Mouse (Mus musculus) bone marrow, adult 2 months (tissue): Measurements from ENCODE around the gene Fcna. TPM values are rescaled to one million over a fixed set of nuclear protein-coding genes. Genes with fewer than 3 reads are reported as not detected.

ENCODE experiments used
- H3K27ac ChIP-seq: fragments of 200-500 bp; 2 replicates; pipeline ENCODE4 v1.5.1; 2012; ENCODE audit warnings: low read depth, mild to moderate bottlenecking, control low read depth, inconsistent platforms, low read length; ENCODE audit not compliant: control insufficient read depth, poor library complexity, insufficient read depth
- H3K4me1 ChIP-seq: fragments of 200-500 bp; 2 replicates; pipeline ENCODE4 v1.6.1; 2011; ENCODE audit warnings: low read length; ENCODE audit not compliant: control insufficient read depth, insufficient read depth
- H3K4me3 ChIP-seq: fragments of 200-500 bp; replicated peaks from 2 replicates; pipeline ENCODE3; 2011; ENCODE audit warnings: mild to moderate bottlenecking, low read depth, low read length, control low read depth; ENCODE audit not compliant: control insufficient read depth
- CTCF ChIP-seq: fragments of 200-500 bp; IDR thresholded peaks from 2 replicates; pipeline ENCODE4 v1.5.1; 2011; ENCODE audit warnings: low read length, control low read depth; ENCODE audit not compliant: control insufficient read depth, insufficient read depth
- POLR2A ChIP-seq: fragments of 200-500 bp; IDR thresholded peaks from 2 replicates; pipeline ENCODE4 v1.6.1; 2011; ENCODE audit warnings: low read depth, mild to moderate bottlenecking, control low read depth, low read length, borderline replicate concordance; ENCODE audit not compliant: control insufficient read depth
- WGBS: fragments of 180-500 bp; shearing (Covaris S2); methylation state at CpG from one replicate; pipeline ENCODE4 v1.1.7; 2018; 5-methylcytosine and 5-hydroxymethylcytosine counted together
- polyA plus RNA-seq: library from polyadenylated mRNA; stranded (reverse); fragments of >200 nt; gene quantifications from 2 replicates; pipeline ENCODE4 v1.2.4, GENCODE M21; 2011; ENCODE audit warnings: low replicate concordance; ENCODE audit not compliant: missing spikeins, insufficient read depth, insufficient read length

Fcna gene
- polyA plus RNA-seq, result 14.7 and 28.0 TPM in 2 replicates

DNA sequence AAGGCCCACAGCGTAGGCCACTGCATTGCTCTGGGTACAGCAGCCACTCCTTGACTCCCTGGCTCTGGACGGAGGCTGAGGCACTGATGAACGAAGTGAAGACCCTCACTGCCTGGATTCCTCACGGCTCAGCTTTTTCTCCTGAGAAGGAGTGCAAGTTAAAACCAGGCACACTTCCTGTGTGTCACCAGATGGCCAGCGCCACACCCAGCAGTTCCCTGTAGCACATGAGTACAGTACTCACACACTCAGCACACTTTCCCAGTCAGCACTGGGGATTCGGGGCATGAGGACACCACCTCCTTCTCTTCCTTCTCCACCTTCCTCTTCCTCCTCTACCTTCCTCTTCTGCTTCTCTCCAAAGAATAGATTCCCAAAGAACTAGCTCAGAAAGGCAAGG, at the start of gene Fcna:
TSS of gene Fcna (minus strand) at position 220 of the 400 bp plus-strand sequence.
- Histone ChIP-seq H3K4me3 (no peak within 1 kb of the TSS), H3K27ac (no peak within 1 kb of the TSS), H3K4me1 (no peaks in the 10 kb centered on the region)
- TF ChIP-seq POLR2A, result no peak
- no peak for TF ChIP-seq CTCF
- 57% methylated on average over 6 of the region's 6 CpGs for WGBS

DNA sequence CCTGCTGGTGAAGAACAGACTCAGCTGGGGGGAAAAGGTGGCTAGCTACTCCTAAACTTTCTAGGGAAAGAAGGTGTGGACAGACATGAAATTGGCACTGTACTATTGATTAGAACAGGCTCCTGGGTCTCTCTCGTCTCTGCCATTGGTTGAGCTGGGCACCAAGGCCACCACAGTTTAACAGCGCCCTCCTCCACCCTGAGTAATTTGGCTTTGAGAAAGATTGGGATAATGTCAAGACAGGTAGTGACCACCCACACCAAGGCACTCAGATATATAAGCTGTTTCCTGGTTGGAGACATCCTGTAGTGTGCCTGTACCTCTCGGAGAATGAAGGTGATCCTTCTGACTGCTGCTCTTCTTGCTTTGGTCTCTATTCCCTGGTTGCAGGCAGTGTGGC, 48.7 kb upstream of the Fcna start, which contains the start of gene Lcn6:
TSS of gene Lcn6 (plus strand) at position 301 of the 400 bp plus-strand sequence.
- no peak within 1 kb of the TSS for H3K4me3 ChIP-seq
- 85% methylated on average over 3 of the region's 3 CpGs for WGBS
- no peaks in the 10 kb centered on the region for H3K4me1 ChIP-seq
- no peak within 1 kb of the TSS for H3K27ac ChIP-seq
- TF ChIP-seq POLR2A (no peak), CTCF (no peak)

DNA sequence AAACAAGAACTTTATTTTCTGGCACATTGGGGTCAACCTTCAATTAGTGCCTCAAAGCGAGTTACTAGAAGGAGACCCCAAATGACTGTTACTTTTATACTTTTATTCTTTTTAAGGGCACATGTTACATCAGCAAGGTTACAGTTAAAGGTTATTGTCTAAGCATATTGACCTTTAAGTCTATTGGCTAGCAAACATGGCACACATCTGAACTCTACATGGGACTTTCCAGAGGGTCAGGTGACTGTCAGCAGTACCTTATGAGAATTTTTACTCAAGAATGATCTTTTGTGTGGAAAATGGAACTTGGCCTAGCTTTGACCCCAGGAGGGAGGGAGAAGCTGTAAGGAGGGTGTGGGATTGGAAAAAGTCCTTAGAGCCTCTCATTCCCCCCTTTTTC, 38.7 kb upstream of the Fcna start:
- H3K4me1 ChIP-seq, result no peaks in the 10 kb centered on the region
- no peak for TF ChIP-seq POLR2A
- no peak for TF ChIP-seq CTCF
- H3K4me3 ChIP-seq, result no peak overlapping the region
- H3K27ac ChIP-seq, result no peak overlapping the region
- WGBS, result 62% methylated on average over 1 of the region's 1 CpGs

DNA sequence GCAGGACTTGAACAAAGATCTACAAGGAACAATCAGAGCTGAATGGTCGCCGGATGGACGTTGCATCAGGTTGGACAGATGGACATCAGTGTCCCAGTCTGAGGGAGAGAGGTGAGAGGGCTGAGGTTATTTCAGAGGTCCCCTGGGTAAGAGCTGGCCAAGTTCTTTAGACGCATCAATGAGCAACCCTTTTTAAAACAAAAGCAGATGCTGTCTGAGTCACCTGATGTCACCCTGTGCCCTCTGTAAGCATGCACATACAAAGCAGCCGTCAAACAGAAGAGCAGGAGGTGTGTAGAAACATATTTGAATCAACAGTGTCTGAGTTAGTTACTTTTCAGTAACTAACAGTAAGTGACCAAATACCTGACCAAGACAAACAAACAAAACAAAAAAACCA, 36.3 kb upstream of the Fcna start:
- 82% methylated on average over 5 of the region's 5 CpGs for WGBS

DNA sequence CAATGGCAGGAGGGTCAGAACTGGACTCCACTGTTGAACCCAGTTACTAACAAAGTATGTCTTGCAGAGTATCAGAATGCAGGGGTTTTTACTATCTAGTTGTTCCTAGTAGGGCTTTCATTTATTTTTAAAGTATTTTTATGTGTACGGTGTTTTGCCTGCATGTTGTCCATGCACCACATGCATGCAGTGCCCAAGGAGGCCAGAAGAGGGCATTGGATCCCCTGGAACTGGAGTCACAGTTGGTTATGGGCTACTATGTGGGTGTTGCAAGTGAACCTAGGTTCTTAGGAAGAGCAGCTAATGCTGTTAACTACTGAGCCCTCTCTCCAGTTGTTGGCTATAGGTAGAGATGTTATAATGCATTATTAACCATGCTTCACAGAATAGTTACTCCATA, 35.7 kb upstream of the Fcna start:
- no peak overlapping the region for H3K27ac ChIP-seq
- H3K4me1 ChIP-seq, result no peaks in the 10 kb centered on the region
- WGBS, result 30% methylated on average over 1 of the region's 1 CpGs
- H3K4me3 ChIP-seq, result no peak overlapping the region
- TF ChIP-seq CTCF (peak; percentile 44; the same call in 1 of the 2 replicates), POLR2A (no peak)

More for the DNA sequence above, 36.3 kb upstream of the Fcna start:
- no peak for TF ChIP-seq CTCF
- TF ChIP-seq POLR2A, result no peak
- H3K4me1 ChIP-seq, result no peaks in the 10 kb centered on the region
- no peak overlapping the region for H3K4me3 ChIP-seq
- no peak overlapping the region for H3K27ac ChIP-seq

DNA sequence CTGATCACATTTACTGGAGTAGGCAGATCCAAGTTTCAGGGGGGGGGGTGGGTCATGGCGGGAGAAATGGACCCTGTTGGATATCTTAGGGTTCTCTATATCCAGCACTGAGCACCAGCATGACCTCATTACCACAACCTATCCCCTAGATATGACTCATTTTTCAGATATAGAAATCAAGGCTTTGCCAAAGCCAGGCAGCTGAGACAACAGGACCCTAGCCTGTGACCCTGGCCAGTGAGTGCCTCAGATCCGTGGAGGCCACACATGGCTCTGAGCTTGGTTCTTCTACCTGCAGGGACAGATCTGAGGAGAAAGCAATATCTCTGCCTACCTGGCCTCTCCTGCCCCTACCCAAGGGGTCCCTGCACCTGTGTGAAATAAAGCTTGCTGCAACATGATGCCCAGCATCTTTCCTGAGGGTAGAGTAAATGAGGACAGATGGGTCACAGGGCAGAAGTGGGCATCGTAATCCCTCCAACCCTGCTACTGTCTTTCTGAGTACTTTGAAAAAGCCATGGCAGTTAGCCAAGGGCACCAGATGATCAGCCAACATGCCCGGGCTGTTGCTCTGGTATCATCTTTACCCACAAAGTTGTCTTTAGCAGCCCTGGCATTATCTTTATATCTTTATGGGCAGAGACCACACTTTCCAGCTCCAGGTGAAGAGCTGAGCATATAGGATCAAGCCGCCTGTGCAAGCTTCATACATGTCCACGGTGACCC, 33.6 kb upstream of the Fcna start:
- Histone ChIP-seq H3K27ac (no peak overlapping the region), H3K4me1 (no peaks in the 10 kb centered on the region), H3K4me3 (no peak overlapping the region)
- WGBS, result 75% methylated on average over 6 of the region's 6 CpGs
- no peak for TF ChIP-seq CTCF
- no peak for TF ChIP-seq POLR2A

DNA sequence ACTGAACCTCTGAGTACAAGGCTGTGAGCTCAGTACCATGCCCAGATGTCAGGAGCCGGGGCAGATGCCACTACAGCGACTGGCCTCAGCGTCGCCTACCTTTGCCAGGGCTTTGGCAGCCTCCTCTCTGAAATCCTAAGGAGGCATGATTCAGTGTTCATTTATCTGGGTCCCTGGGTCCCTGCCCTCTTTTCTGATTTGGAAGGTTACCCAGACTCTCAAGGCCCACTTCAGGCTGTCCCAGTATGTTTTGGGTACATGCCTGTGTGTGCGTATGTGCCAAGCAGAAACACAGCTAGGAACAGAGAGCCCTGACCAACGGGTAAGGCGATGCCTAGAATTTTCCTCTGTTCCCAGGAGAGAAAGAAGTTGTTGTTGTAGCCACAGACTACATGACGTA, 32.4 kb upstream of the Fcna start:
- no peaks in the 10 kb centered on the region for H3K4me1 ChIP-seq
- no peak overlapping the region for H3K4me3 ChIP-seq
- no peak for TF ChIP-seq CTCF
- TF ChIP-seq POLR2A, result no peak
- 83% methylated on average over 8 of the region's 8 CpGs for WGBS
- no peak overlapping the region for H3K27ac ChIP-seq

DNA sequence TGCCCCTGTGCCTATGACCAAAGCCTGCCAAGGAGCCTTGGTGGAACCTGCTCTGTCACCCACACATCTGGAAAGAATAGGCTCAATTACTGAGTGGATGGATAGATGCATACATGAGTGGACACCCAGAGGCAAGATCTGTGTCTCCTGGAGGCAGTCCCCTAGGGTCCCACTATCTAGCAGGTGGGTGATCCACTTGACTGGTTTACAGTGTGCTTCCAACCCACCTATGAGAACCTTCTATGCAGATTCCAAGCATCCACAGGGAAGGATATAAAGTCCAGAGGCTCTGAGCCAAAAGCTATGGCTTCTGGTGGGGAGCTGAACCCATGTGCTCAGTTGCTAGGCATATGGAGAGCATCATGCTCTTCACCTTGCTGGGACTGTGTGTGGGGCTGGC, 29.8 kb upstream of the Fcna start, which contains the start of gene Lcn5:
TSS of gene Lcn5 (plus strand) at position 301 of the 400 bp plus-strand sequence.
- H3K4me3 ChIP-seq, result no peak within 1 kb of the TSS
- no peaks in the 10 kb centered on the region for H3K4me1 ChIP-seq
- no peak for TF ChIP-seq CTCF
- TF ChIP-seq POLR2A, result no peak
- no peak within 1 kb of the TSS for H3K27ac ChIP-seq

DNA sequence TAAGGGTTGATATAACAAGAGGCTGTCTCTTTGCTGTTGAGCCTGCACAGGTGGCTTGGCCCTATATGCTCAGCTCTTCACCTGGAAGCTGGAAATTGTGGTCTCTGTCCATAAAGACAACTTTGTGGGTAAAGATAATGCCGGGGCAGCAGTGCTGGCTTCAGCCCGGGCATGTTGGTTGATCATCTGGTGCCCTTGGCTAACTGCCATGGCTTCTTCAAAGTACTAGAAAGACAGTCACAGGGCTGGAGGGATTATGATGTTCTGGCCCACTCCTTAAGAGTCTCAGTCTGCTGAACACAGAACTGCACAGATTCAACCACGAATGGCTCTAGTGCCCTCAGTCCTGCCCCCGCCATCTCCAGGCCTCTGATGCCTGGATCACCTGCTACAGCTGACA, 29.4 kb upstream of the Fcna start:
- TF ChIP-seq POLR2A (no peak), CTCF (no peak)
- Histone ChIP-seq H3K27ac (no peak overlapping the region), H3K4me3 (no peak overlapping the region), H3K4me1 (no peaks in the 10 kb centered on the region)
- 60% methylated on average over 4 of the region's 4 CpGs for WGBS
